Mouse (Mus musculus): ENCODE data around the gene Exoc3l4. TPM values are rescaled to one million over a fixed set of nuclear protein-coding genes. Genes with fewer than 3 reads are reported as not detected.

The Exoc3l4 gene
- total and polyA plus RNA-seq, 2 experiments from 2014 or later, result 7.9 to 9.8 TPM

GRCm38 (mm10) chr12:111430049-111430867 lies 13.4 kb downstream of the Exoc3l4 start:
- Histone ChIP-seq H3K9ac (replicated peaks; ENCODE audit: low read depth, low read length) (no peak overlapping the region; the same call in 1 of the 2 replicates), H3K4me2 (ENCODE audit: low read depth, low read length) (peak overlapping the region; percentile 70), H3K4me1 (ENCODE audit: control insufficient read depth, insufficient read depth) (peaks cover 38% of the 10 kb centered on the region), H3K36me3 (replicated peaks; ENCODE audit: control insufficient read depth, insufficient read depth, low read length) (no peaks in the 10 kb centered on the region), H3K9me3 (replicated peaks; ENCODE audit: control insufficient read depth, low read length) (no peaks in the 10 kb centered on the region), H3K27ac (ENCODE audit: low read depth) (peak overlapping the region; percentile 27), H3K27me3 (ENCODE audit: control insufficient read depth, insufficient read depth, low read length) (peaks cover 30% of the 10 kb centered on the region), H3K4me3 (ENCODE audit: low read depth, low read length) (peak overlapping the region; percentile 30)
- ATAC-seq (ENCODE audit: insufficient read depth, low read depth) (no peak), DNase-seq (ENCODE audit: low spot score) (no peak)
- 21% methylated on average over 27 of the region's 27 CpGs for WGBS
- TF ChIP-seq CTCF (IDR thresholded peaks at IDR 0.05; ENCODE audit: low read depth) (no peak), EP300 (IDR thresholded peaks at IDR 0.05; ENCODE audit: low read depth) (no peak)

- DNase-seq (ENCODE audit: low spot score) (no peak), ATAC-seq (ENCODE audit: insufficient read depth, low read depth) (no peak)
- Histone ChIP-seq H3K9me3 (replicated peaks; ENCODE audit: control insufficient read depth, low read length) (no peaks in the 10 kb centered on the region), H3K4me1 (ENCODE audit: control insufficient read depth, insufficient read depth) (peaks cover 38% of the 10 kb centered on the region), H3K27me3 (ENCODE audit: control insufficient read depth, insufficient read depth, low read length) (peaks cover 24% of the 10 kb centered on the region), H3K36me3 (replicated peaks; ENCODE audit: control insufficient read depth, insufficient read depth, low read length) (no peaks in the 10 kb centered on the region), H3K4me2 (ENCODE audit: low read depth, low read length) (0 out of 2 replicates have a peak overlapping the region, but pooled peaks have one; percentile 70), H3K4me3 (ENCODE audit: low read depth, low read length) (no peak overlapping the region), H3K9ac (replicated peaks; ENCODE audit: low read depth, low read length) (no peak overlapping the region), H3K27ac (ENCODE audit: low read depth) (peak overlapping the region; percentile 27)
- TF ChIP-seq EP300 (IDR thresholded peaks at IDR 0.05; ENCODE audit: low read depth) (no peak), CTCF (IDR thresholded peaks at IDR 0.05; ENCODE audit: low read depth) (no peak)
- WGBS, result 34% methylated on average over 14 of the region's 14 CpGs
Measured at GRCm38 (mm10) chr12:111430868-111431817, 14.3 kb downstream of the Exoc3l4 start.

- no peak for ATAC-seq (ENCODE audit: insufficient read depth, low read depth)
- 50% methylated on average over 4 of the region's 4 CpGs for WGBS
- Histone ChIP-seq H3K4me1 (ENCODE audit: control insufficient read depth, insufficient read depth) (peaks cover 42% of the 10 kb centered on the region), H3K36me3 (replicated peaks; ENCODE audit: control insufficient read depth, insufficient read depth, low read length) (no peaks in the 10 kb centered on the region), H3K27ac (ENCODE audit: low read depth) (peak overlapping the region; percentile 44; the same call in 1 of the 2 replicates), H3K4me2 (ENCODE audit: low read depth, low read length) (no peak overlapping the region), H3K9ac (replicated peaks; ENCODE audit: low read depth, low read length) (no peak overlapping the region), H3K9me3 (replicated peaks; ENCODE audit: control insufficient read depth, low read length) (no peaks in the 10 kb centered on the region), H3K4me3 (ENCODE audit: low read depth, low read length) (no peak overlapping the region), H3K27me3 (ENCODE audit: control insufficient read depth, insufficient read depth, low read length) (peaks cover 23% of the 10 kb centered on the region)
- DNase-seq (ENCODE audit: low spot score), result no peak
- no peak for TF ChIP-seq CTCF (IDR thresholded peaks at IDR 0.05; ENCODE audit: low read depth)
- TF ChIP-seq EP300 (IDR thresholded peaks at IDR 0.05; ENCODE audit: low read depth), result no peak
Measured at GRCm38 (mm10) chr12:111432097-111432496, 15.3 kb downstream of the Exoc3l4 start.

- TF ChIP-seq EP300 (IDR thresholded peaks at IDR 0.05; ENCODE audit: low read depth), result no peak
- no peak for TF ChIP-seq CTCF (IDR thresholded peaks at IDR 0.05; ENCODE audit: low read depth)
- H3K27ac ChIP-seq (ENCODE audit: low read depth), result peak overlapping the region; percentile 52
- H3K4me2 ChIP-seq (ENCODE audit: low read depth, low read length), result no peak overlapping the region
- no peaks in the 10 kb centered on the region for H3K9me3 ChIP-seq (replicated peaks; ENCODE audit: control insufficient read depth, low read length)
- peaks cover 42% of the 10 kb centered on the region for H3K4me1 ChIP-seq (ENCODE audit: control insufficient read depth, insufficient read depth)
- H3K36me3 ChIP-seq (replicated peaks; ENCODE audit: control insufficient read depth, insufficient read depth, low read length), result no peaks in the 10 kb centered on the region
- peaks cover 25% of the 10 kb centered on the region for H3K27me3 ChIP-seq (ENCODE audit: control insufficient read depth, insufficient read depth, low read length)
- H3K9ac ChIP-seq (replicated peaks; ENCODE audit: low read depth, low read length), result no peak overlapping the region
- 58% methylated on average over 4 of the region's 5 CpGs for WGBS
- H3K4me3 ChIP-seq (ENCODE audit: low read depth, low read length), result no peak overlapping the region
- ATAC-seq (ENCODE audit: insufficient read depth, low read depth) (no peak), DNase-seq (ENCODE audit: low spot score) (no peak)
Measured at GRCm38 (mm10) chr12:111432751-111433331, 16.0 kb downstream of the Exoc3l4 start.

- ATAC-seq (ENCODE audit: insufficient read depth, low read depth), result no peak
- H3K27me3 ChIP-seq (ENCODE audit: control insufficient read depth, insufficient read depth, low read length), result peaks cover 18% of the 10 kb centered on the region
- no peak overlapping the region for H3K9ac ChIP-seq (replicated peaks; ENCODE audit: low read depth, low read length)
- no peaks in the 10 kb centered on the region for H3K9me3 ChIP-seq (replicated peaks; ENCODE audit: control insufficient read depth, low read length)
- peak overlapping the region; percentile 68 for H3K27ac ChIP-seq (ENCODE audit: low read depth)
- DNase-seq (ENCODE audit: low spot score), result no peak
- TF ChIP-seq EP300 (IDR thresholded peaks at IDR 0.05; ENCODE audit: low read depth) (no peak), CTCF (IDR thresholded peaks at IDR 0.05; ENCODE audit: low read depth) (no peak)
- H3K36me3 ChIP-seq (replicated peaks; ENCODE audit: control insufficient read depth, insufficient read depth, low read length), result no peaks in the 10 kb centered on the region
- WGBS, result 37% methylated on average over 5 of the region's 7 CpGs
- no peak overlapping the region for H3K4me3 ChIP-seq (ENCODE audit: low read depth, low read length)
- H3K4me2 ChIP-seq (ENCODE audit: low read depth, low read length), result no peak overlapping the region
- H3K4me1 ChIP-seq (ENCODE audit: control insufficient read depth, insufficient read depth), result peaks cover 32% of the 10 kb centered on the region
Measured at GRCm38 (mm10) chr12:111434164-111434744, 17.4 kb downstream of the Exoc3l4 start.

Data from heart, postnatal 0 days (tissue).